ENCODE assay signal across 10 mouse cellular contexts in the genomic region with DNA sequence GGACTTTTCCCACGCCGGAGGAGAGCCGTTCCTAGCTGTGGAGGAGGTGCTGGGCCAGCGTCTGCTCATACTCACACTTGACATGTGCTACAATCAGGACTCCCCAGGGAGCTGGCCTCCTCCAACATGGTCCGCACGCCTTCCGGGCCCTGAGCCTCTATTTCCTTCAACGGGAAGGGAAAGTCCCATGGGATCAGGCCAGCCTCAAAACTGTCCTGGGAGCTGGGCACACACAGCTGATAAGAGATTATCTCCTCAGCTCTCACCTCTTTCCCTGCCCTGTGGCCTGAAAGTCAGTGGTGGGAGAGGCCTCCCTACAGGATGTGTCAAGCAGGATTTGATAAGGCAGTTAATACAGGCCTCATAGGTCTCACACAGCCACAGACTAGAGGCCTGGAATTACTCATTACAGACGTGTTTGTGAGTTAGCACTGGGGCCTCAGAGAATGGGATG. TPM values are rescaled to one million over a fixed set of nuclear protein-coding genes. Genes with fewer than 3 reads are reported as not detected.
DNase-seq lines count a peak whose midpoint lies in the region; ATAC-seq and TF ChIP-seq lines count a peak whose summit lies in the region.
"Had no signal": no experiment of that assay in that cellular context is flagged by ENCODE, and none has a peak within 500 bp of the region (broad histone marks: within the 10 kb centered on the region; RNA-seq: fewer than 3 reads in every experiment).

No protein-coding gene starts in this region.

- H3K27me3 ChIP-seq in heart, adult 2 months (ENCODE audit: control insufficient read depth, insufficient read depth, low read length) = no peaks in the 10 kb centered on the region
- H3K27me3 ChIP-seq in kidney, adult 2 months (replicated peaks; ENCODE audit: control insufficient read depth, insufficient read depth, low read length) = no peaks in the 10 kb centered on the region
- no peaks in the 10 kb centered on the region for H3K27me3 ChIP-seq in liver, postnatal 0 days (ENCODE audit: insufficient read depth, low read length)
- no peaks in the 10 kb centered on the region for H3K27me3 ChIP-seq in hindbrain, embryonic 11.5 days (ENCODE audit: control insufficient read depth, insufficient read depth, low read length)
- H3K27me3 ChIP-seq: hindbrain, embryonic 15.5 days; Patski had no signal

- WGBS in heart, adult 2 months = 14% methylated on average over 9 of the region's 9 CpGs
- WGBS in kidney, adult 2 months = 52% methylated on average over 9 of the region's 9 CpGs
- 64% methylated on average over 9 of the region's 9 CpGs for WGBS in liver, postnatal 0 days (ENCODE audit: insufficient replicate concordance)
- 61% methylated on average over 9 of the region's 9 CpGs for WGBS in hindbrain, embryonic 11.5 days

- TF ChIP-seq EP300 in heart, adult 2 months (IDR thresholded peaks at IDR 0.05; ENCODE audit: insufficient read depth, low read depth, low read length) = peak; percentile 90; the same call in 1 of the 2 replicates
- TF ChIP-seq EP300 in liver, postnatal 0 days (IDR thresholded peaks at IDR 0.05; ENCODE audit: low read depth) = peak; percentile 37; the same call in 1 of the 2 replicates

- peak; percentile 52 for ATAC-seq in liver, postnatal 0 days
- ATAC-seq in hindbrain, embryonic 11.5 days (ENCODE audit: low FRiP score) = no peak
- no peak for ATAC-seq in granulocyte monocyte progenitor cell, adult 5-6 weeks (replicated peaks; ENCODE audit: poor library complexity, severe bottlenecking)
- ATAC-seq: Patski had no signal

- DNase-seq in heart, adult 2 months = peak; percentile 74 to 88
- DNase-seq in kidney, adult 2 months = peak; percentile 89
- DNase-seq in liver, postnatal 0 days = no peak
- no peak for DNase-seq in frontal cortex, postnatal 14 days (ENCODE audit: low spot score in 2 of 2)
- DNase-seq in hindbrain, embryonic 11.5 days (ENCODE audit: low spot score) = no peak
- DNase-seq in cerebellum, adult 11 months = no peak

- H3K4me2 ChIP-seq in liver, postnatal 0 days (ENCODE audit: low read depth, low read length) = no peak overlapping the region
- H3K4me2 ChIP-seq in hindbrain, embryonic 11.5 days (replicated peaks; ENCODE audit: low read depth, low read length) = no peak overlapping the region
- H3K4me2 ChIP-seq: hindbrain, embryonic 15.5 days had no signal

- TF ChIP-seq POLR2A in heart, adult 2 months (IDR thresholded peaks at IDR 0.05; ENCODE audit: insufficient read depth, low read depth, low read length) = 0 out of 2 replicates have a peak, but pooled peaks have one; percentile 12
- no peak for TF ChIP-seq POLR2A in kidney, adult 2 months (IDR thresholded peaks at IDR 0.05; ENCODE audit: low read depth, low read length)

- no peaks in the 10 kb centered on the region for H3K9me3 ChIP-seq in liver, postnatal 0 days (ENCODE audit: low read length)
- no peaks in the 10 kb centered on the region for H3K9me3 ChIP-seq in hindbrain, embryonic 11.5 days (ENCODE audit: control insufficient read depth, low read length)
- H3K9me3 ChIP-seq: hindbrain, embryonic 15.5 days had no signal

- TF ChIP-seq CTCF in heart, adult 2 months (IDR thresholded peaks at IDR 0.05) = no peak
- TF ChIP-seq CTCF in kidney, adult 2 months (conservative IDR thresholded peaks at IDR 0.05; ENCODE audit: insufficient read depth, insufficient read length, low read depth, low read length) = no peak
- no peak for TF ChIP-seq CTCF in liver, postnatal 0 days (IDR thresholded peaks at IDR 0.05; ENCODE audit: low read depth)

- intact Hi-C loops in heart, adult 2 months (cut with DNase I) = loop anchor here (5.0 kb wide), 3 partner anchors 57 to 342 kb away; a partner anchor contains a TSS

- peaks cover 3% of the 10 kb centered on the region; the same call in 1 of the 2 replicates for H3K4me1 ChIP-seq in brown adipose tissue, adult 24 weeks (ENCODE audit: control insufficient read depth, insufficient read depth, insufficient read length, low read length)
- H3K4me1 ChIP-seq in heart, adult 2 months (ENCODE audit: control insufficient read depth, insufficient read depth, low read length) = peaks cover 13% of the 10 kb centered on the region
- no peaks in the 10 kb centered on the region for H3K4me1 ChIP-seq in kidney, adult 2 months (ENCODE audit: control insufficient read depth, insufficient read depth, low read length)
- peaks cover 7% of the 10 kb centered on the region for H3K4me1 ChIP-seq in liver, postnatal 0 days (ENCODE audit: insufficient read depth)
- no peaks in the 10 kb centered on the region for H3K4me1 ChIP-seq in hindbrain, embryonic 11.5 days (replicated peaks; ENCODE audit: control insufficient read depth, insufficient read depth, low read length)
- H3K4me1 ChIP-seq: hindbrain, embryonic 15.5 days had no signal

- no peak overlapping the region for H3K4me3 ChIP-seq in brown adipose tissue, adult 24 weeks (ENCODE audit: insufficient read depth, low read depth, low read length)
- no peak overlapping the region for H3K4me3 ChIP-seq in heart, adult 2 months
- H3K4me3 ChIP-seq in kidney, adult 2 months (ENCODE audit: insufficient read depth, low read depth, low read length) = no peak overlapping the region
- H3K4me3 ChIP-seq in liver, postnatal 0 days (ENCODE audit: low read depth, low read length) = no peak overlapping the region
- H3K4me3 ChIP-seq in hindbrain, embryonic 11.5 days (ENCODE audit: low read depth, low read length) = no peak overlapping the region
- H3K4me3 ChIP-seq: hindbrain, embryonic 15.5 days had no signal

- H3K9ac ChIP-seq in heart, adult 2 months (ENCODE audit: low read depth, low read length) = no peak overlapping the region
- H3K9ac ChIP-seq in liver, postnatal 0 days (replicated peaks) = no peak overlapping the region
- no peak overlapping the region for H3K9ac ChIP-seq in hindbrain, embryonic 11.5 days (ENCODE audit: low read depth, low read length)
- H3K9ac ChIP-seq: hindbrain, embryonic 15.5 days had no signal

- peak overlapping the region; percentile 40 for H3K27ac ChIP-seq in brown adipose tissue, adult 24 weeks (replicated peaks; ENCODE audit: low read depth, low read length)
- peak overlapping the region; percentile 69 for H3K27ac ChIP-seq in heart, adult 2 months
- H3K27ac ChIP-seq in kidney, adult 2 months (ENCODE audit: insufficient read depth, low read depth, low read length) = no peak overlapping the region
- no peak overlapping the region for H3K27ac ChIP-seq in liver, postnatal 0 days (ENCODE audit: low read depth)
- no peak overlapping the region for H3K27ac ChIP-seq in hindbrain, embryonic 11.5 days (ENCODE audit: low read depth, low read length)
- H3K27ac ChIP-seq: hindbrain, embryonic 15.5 days had no signal

- no peaks in the 10 kb centered on the region for H3K36me3 ChIP-seq in heart, adult 2 months (ENCODE audit: control insufficient read depth, insufficient read depth, low read length)
- no peaks in the 10 kb centered on the region for H3K36me3 ChIP-seq in kidney, adult 2 months (ENCODE audit: control insufficient read depth, insufficient read depth, low read length)
- H3K36me3 ChIP-seq in liver, postnatal 0 days (replicated peaks; ENCODE audit: insufficient read depth, low read length) = no peaks in the 10 kb centered on the region
- H3K36me3 ChIP-seq in hindbrain, embryonic 11.5 days (ENCODE audit: control insufficient read depth, insufficient read depth, low read length) = no peaks in the 10 kb centered on the region
- H3K36me3 ChIP-seq: hindbrain, embryonic 15.5 days had no signal

- H3K79me2 ChIP-seq in heart, adult 2 months (replicated peaks; ENCODE audit: control insufficient read depth, insufficient read depth, low read length) = no peaks in the 10 kb centered on the region

RNA-seq across cellular contexts. Expression of a gene that starts 26.9 kb away (rescaled TPM):
- not detected in 2 replicates for polyA plus RNA-seq in brown adipose tissue, adult 24 weeks (2012; ENCODE audit: insufficient read depth, insufficient read length, missing spikeins)
- total RNA-seq in heart, adult 2 months (2021) = not detected
- polyA plus RNA-seq in heart, adult 2 months (2012; rRNA removed) = not detected in 2 replicates
- polyA plus RNA-seq in kidney, adult 2 months (2012; rRNA removed) = not detected in 2 replicates
- polyA plus RNA-seq in liver, postnatal 0 days (2015; fragmentation: Nextera tagmentation; extraction: Ambion mirVana) = not detected in 2 replicates
- not detected in 2 replicates for polyA plus RNA-seq in hindbrain, embryonic 11.5 days (2014; fragmentation: Nextera tagmentation; extraction: Ambion mirVana)
- not detected in 2 replicates for total RNA-seq in granulocyte monocyte progenitor cell, adult 5-6 weeks (2014; fragmentation: Nextera tagmentation)
- total RNA-seq in granulocyte monocyte progenitor cell, adult 5-6 weeks (2017) = not detected in 2 replicates
- polyA plus RNA-seq: hindbrain, embryonic 15.5 days; Patski had no signal

RNA-seq across cellular contexts. Expression of a gene that starts 33.4 kb away (rescaled TPM):
- polyA plus RNA-seq in brown adipose tissue, adult 24 weeks (2012; ENCODE audit: insufficient read depth, insufficient read length, missing spikeins) = not detected in 2 replicates
- not detected for total RNA-seq in heart, adult 2 months (2021)
- polyA plus RNA-seq in heart, adult 2 months (2012; rRNA removed) = not detected in 2 replicates
- polyA plus RNA-seq in kidney, adult 2 months (2012; rRNA removed) = not detected in 2 replicates
- polyA plus RNA-seq in liver, postnatal 0 days (2015; fragmentation: Nextera tagmentation; extraction: Ambion mirVana) = not detected in 2 replicates
- not detected in 2 replicates for polyA plus RNA-seq in hindbrain, embryonic 11.5 days (2014; fragmentation: Nextera tagmentation; extraction: Ambion mirVana)
- total RNA-seq in granulocyte monocyte progenitor cell, adult 5-6 weeks (2014; fragmentation: Nextera tagmentation) = not detected in 2 replicates
- not detected in 2 replicates for total RNA-seq in granulocyte monocyte progenitor cell, adult 5-6 weeks (2017)
- polyA plus RNA-seq: hindbrain, embryonic 15.5 days; Patski had no signal

RNA-seq across cellular contexts. Expression of a gene that starts 43.3 kb away (rescaled TPM):
- 1.5 TPM in 1 of 2 replicates, not detected in the other for polyA plus RNA-seq in brown adipose tissue, adult 24 weeks (2012; ENCODE audit: insufficient read depth, insufficient read length, missing spikeins)
- 1 to 10 TPM; 2.2 to 3.6 TPM for total RNA-seq in heart, adult 2 months (2021)
- polyA plus RNA-seq in heart, adult 2 months (2012; rRNA removed) = 4.9 and 6.4 TPM in 2 replicates
- 3.1 and 4.1 TPM in 2 replicates for polyA plus RNA-seq in kidney, adult 2 months (2012; rRNA removed)
- polyA plus RNA-seq in liver, postnatal 0 days (2015; fragmentation: Nextera tagmentation; extraction: Ambion mirVana) = 2.1 and 2.2 TPM in 2 replicates
- polyA plus RNA-seq in hindbrain, embryonic 11.5 days (2014; fragmentation: Nextera tagmentation; extraction: Ambion mirVana) = 0.39 and 0.47 TPM in 2 replicates
- 1.5 TPM in 1 of 2 replicates, not detected in the other for total RNA-seq in granulocyte monocyte progenitor cell, adult 5-6 weeks (2014; fragmentation: Nextera tagmentation)
- total RNA-seq in granulocyte monocyte progenitor cell, adult 5-6 weeks (2017) = not detected in 2 replicates

RNA-seq across cellular contexts. Expression of a gene that starts 52.2 kb away (rescaled TPM):
- 3.0 and 3.8 TPM in 2 replicates for polyA plus RNA-seq in brown adipose tissue, adult 24 weeks (2012; ENCODE audit: insufficient read depth, insufficient read length, missing spikeins)
- 1 to 10 TPM; 3.5 to 4.9 TPM for total RNA-seq in heart, adult 2 months (2021)
- 0.23 TPM in 1 of 2 replicates, not detected in the other for polyA plus RNA-seq in heart, adult 2 months (2012; rRNA removed)
- polyA plus RNA-seq in kidney, adult 2 months (2012; rRNA removed) = 0.36 TPM in 1 of 2 replicates, not detected in the other
- not detected in 2 replicates for polyA plus RNA-seq in liver, postnatal 0 days (2015; fragmentation: Nextera tagmentation; extraction: Ambion mirVana)
- not detected in 2 replicates for polyA plus RNA-seq in hindbrain, embryonic 11.5 days (2014; fragmentation: Nextera tagmentation; extraction: Ambion mirVana)
- not detected in 2 replicates for total RNA-seq in granulocyte monocyte progenitor cell, adult 5-6 weeks (2014; fragmentation: Nextera tagmentation)
- 38.0 and 63.2 TPM in 2 replicates for total RNA-seq in granulocyte monocyte progenitor cell, adult 5-6 weeks (2017)

RNA-seq across cellular contexts. Expression of a gene that starts 56.1 kb away (rescaled TPM):
- not detected in 2 replicates for polyA plus RNA-seq in brown adipose tissue, adult 24 weeks (2012; ENCODE audit: insufficient read depth, insufficient read length, missing spikeins)
- total RNA-seq in heart, adult 2 months (2021) = not detected
- not detected in 2 replicates for polyA plus RNA-seq in heart, adult 2 months (2012; rRNA removed)
- polyA plus RNA-seq in kidney, adult 2 months (2012; rRNA removed) = not detected in 2 replicates
- polyA plus RNA-seq in liver, postnatal 0 days (2015; fragmentation: Nextera tagmentation; extraction: Ambion mirVana) = not detected in 2 replicates
- not detected in 2 replicates for polyA plus RNA-seq in hindbrain, embryonic 11.5 days (2014; fragmentation: Nextera tagmentation; extraction: Ambion mirVana)
- not detected in 2 replicates for total RNA-seq in granulocyte monocyte progenitor cell, adult 5-6 weeks (2014; fragmentation: Nextera tagmentation)
- total RNA-seq in granulocyte monocyte progenitor cell, adult 5-6 weeks (2017) = not detected in 2 replicates
- polyA plus RNA-seq: hindbrain, embryonic 15.5 days; Patski had no signal

Comparison
In these comparisons a context has a peak if more than half of its experiments do, and no peak if none do; other contexts are left out.
1. H3K27ac ChIP-seq: peak in brown adipose tissue, adult 24 weeks (single experiment) and heart, adult 2 months (single experiment); none in kidney, adult 2 months (single experiment), liver, postnatal 0 days (single experiment) and hindbrain, embryonic 11.5 days (single experiment).
2. DNase-seq: peak in heart, adult 2 months (2 of 2) and kidney, adult 2 months (single experiment); none in liver, postnatal 0 days (single experiment), frontal cortex, postnatal 14 days (0 of 2), hindbrain, embryonic 11.5 days (single experiment) and cerebellum, adult 11 months (single experiment).